Mouse (Mus musculus) T-helper 17 cell (primary cell): ENCODE results near the gene Atp1b2.

Experiments used
- in situ Hi-C, 2 experiments: fragments of 300-600 bp; cut with MboI, MseI; formaldehyde crosslinking; loops; 1 replicate in 1 of 2; 2 replicates in 1 of 2; pipeline ENCODE4 v1.15.1; 2025; ENCODE audit warnings: high pct_unique_total_duplicates in 2 of 2

The Atp1b2 gene

GRCm38 (mm10) chr11:69609416-69609815 is 3.7 kb upstream of the Atp1b2 start:
- in situ Hi-C loops = loop anchor here in 1 of 2 experiments (10.0 kb wide), 1 partner anchor 895 kb away; the partner anchor contains the start of gene Tm4sf5

GRCm38 (mm10) chr11:69608525-69608924 is 2.8 kb upstream of the Atp1b2 start:
- in situ Hi-C loops = loop anchor here in 1 of 2 experiments (10.0 kb wide), 1 partner anchor 896 kb away; the partner anchor contains the start of gene Tm4sf5

- in situ Hi-C loops = loop anchor here in 1 of 2 experiments (10.0 kb wide), 1 partner anchor 898 kb away; the partner anchor contains the start of gene Tm4sf5
Observed at GRCm38 (mm10) chr11:69606832-69607231, 1.1 kb upstream of the Atp1b2 start.

GRCm38 (mm10) chr11:69606491-69606795 is 701 bp upstream of the Atp1b2 start:
- in situ Hi-C loops = loop anchor here in 1 of 2 experiments (10.0 kb wide), 1 partner anchor 898 kb away; the partner anchor contains the start of gene Tm4sf5

GRCm38 (mm10) chr11:69604795-69605664 is 712 bp downstream of the Atp1b2 start:
- in situ Hi-C loops = loop anchor here in 1 of 2 experiments (10.0 kb wide), 1 partner anchor 900 kb away; the partner anchor contains the start of gene Tm4sf5

GRCm38 (mm10) chr11:69604347-69604746 is 1.4 kb downstream of the Atp1b2 start:
- in situ Hi-C loops = loop anchor here in 1 of 2 experiments (10.0 kb wide), 1 partner anchor 900 kb away; the partner anchor contains the start of gene Tm4sf5

- in situ Hi-C loops = loop anchor here in 1 of 2 experiments (10.0 kb wide), 1 partner anchor 901 kb away; the partner anchor contains the start of gene Tm4sf5
Observed at GRCm38 (mm10) chr11:69603516-69603915, 2.2 kb downstream of the Atp1b2 start.

- in situ Hi-C loops = loop anchor here in 1 of 2 experiments (10.0 kb wide), 1 partner anchor 903 kb away; the partner anchor contains the start of gene Tm4sf5
Observed at GRCm38 (mm10) chr11:69601768-69602167, 4.0 kb downstream of the Atp1b2 start.

- in situ Hi-C loops = loop anchor here in 1 of 2 experiments (10.0 kb wide), 1 partner anchor 905 kb away; the partner anchor contains the start of gene Tm4sf5
Observed at GRCm38 (mm10) chr11:69600098-69600497, 5.6 kb downstream of the Atp1b2 start.

- in situ Hi-C loops = no loop called here
Observed at GRCm38 (mm10) chr11:69599436-69599835, 6.3 kb downstream of the Atp1b2 start.

GRCm38 (mm10) chr11:69594853-69595252 is 10.9 kb downstream of the Atp1b2 start:
- in situ Hi-C loops = no loop called here

- in situ Hi-C loops = no loop called here
Observed at GRCm38 (mm10) chr11:69592799-69593198, 12.9 kb downstream of the Atp1b2 start.

- in situ Hi-C loops = no loop called here
Observed at GRCm38 (mm10) chr11:69591899-69592637, 13.7 kb downstream of the Atp1b2 start.

GRCm38 (mm10) chr11:69591424-69591823 is 14.3 kb downstream of the Atp1b2 start:
- in situ Hi-C loops = no loop called here

- in situ Hi-C loops = no loop called here
Observed at GRCm38 (mm10) chr11:69590622-69591021, 15.1 kb downstream of the Atp1b2 start.

- in situ Hi-C loops = no loop called here
Observed at GRCm38 (mm10) chr11:69589207-69589834, 16.4 kb downstream of the Atp1b2 start.

- in situ Hi-C loops = no loop called here
Observed at GRCm38 (mm10) chr11:69585718-69586325, 19.9 kb downstream of the Atp1b2 start.

- in situ Hi-C loops = no loop called here
Observed at GRCm38 (mm10) chr11:69584937-69585336, 20.8 kb downstream of the Atp1b2 start.

GRCm38 (mm10) chr11:69584008-69584407 is 21.7 kb downstream of the Atp1b2 start:
- in situ Hi-C loops = no loop called here

- in situ Hi-C loops = no loop called here
Observed at GRCm38 (mm10) chr11:69582230-69582805, 23.4 kb downstream of the Atp1b2 start.
